Mouse (Mus musculus) kidney, postnatal 14 days (tissue): Measurements from ENCODE around the gene Abl1.

Experiments used
- DNase-seq: peaks from one replicate; pipeline ENCODE4 v3.0.0; 2022; ENCODE audit warnings: mixed read lengths

The Abl1 gene

DNA sequence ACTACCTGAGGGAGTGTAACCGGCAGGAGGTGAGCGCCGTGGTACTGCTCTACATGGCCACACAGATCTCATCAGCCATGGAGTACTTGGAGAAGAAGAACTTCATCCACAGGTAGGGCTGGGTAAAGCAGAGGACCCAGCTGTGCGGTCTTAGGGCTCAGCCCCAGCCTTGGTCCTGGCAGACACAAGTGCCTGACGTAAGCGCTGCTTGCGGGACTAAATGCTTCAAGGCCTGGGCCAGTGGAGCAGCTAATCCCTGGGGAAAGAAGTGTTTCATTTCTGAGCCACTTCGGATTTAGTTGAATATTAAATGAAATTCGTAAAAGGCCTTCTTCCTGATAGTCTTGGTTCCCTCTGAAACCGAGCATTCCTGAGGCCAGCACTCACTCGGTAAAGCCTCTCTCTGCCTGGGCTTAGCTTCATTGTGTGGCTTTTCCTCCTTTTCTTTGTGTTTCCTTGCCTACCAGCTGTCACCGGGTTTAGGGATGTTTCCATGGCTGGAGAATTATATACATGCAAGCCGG lies 102.6 kb downstream of the Abl1 start:
- DNase-seq, result no peak

DNA sequence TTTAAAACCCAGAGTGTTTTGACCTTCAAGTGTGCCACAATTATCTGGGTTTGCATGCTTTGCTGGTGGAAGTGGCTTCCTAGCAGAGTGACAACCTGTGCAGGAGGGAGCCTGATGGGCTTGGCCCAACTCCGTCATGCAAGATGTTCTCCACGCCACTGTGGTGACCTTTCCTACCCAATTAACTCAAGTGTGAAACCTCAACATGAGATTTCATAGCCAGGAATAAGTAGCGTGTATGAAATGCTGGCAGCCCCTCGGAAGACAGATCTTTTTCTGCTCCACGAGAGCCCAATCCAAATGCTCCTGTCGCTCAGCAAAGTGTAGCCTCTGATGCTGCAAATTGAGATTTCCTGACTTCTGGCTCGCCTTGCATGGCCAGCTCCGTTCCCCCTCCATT lies 103.1 kb downstream of the Abl1 start:
- no peak for DNase-seq

DNA sequence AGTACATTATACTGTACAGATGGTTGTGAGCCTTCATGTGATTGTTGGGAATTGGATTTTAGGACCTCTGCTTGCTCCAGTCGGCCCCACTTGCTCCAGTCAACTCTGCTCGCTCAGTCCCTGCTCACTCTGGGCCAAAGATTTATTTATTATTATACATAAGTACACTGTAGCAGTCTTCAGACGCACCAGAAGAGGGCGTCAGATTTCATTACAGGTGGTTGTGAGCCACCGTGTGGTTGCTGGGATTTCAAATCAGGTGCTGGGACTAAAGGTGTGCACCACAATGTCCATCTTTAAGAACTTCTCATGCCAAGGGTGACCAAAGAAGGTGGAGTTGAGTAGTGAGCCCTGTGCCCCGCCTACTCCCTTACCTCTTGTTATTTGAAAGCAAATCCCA lies 104.4 kb downstream of the Abl1 start:
- no peak for DNase-seq

DNA sequence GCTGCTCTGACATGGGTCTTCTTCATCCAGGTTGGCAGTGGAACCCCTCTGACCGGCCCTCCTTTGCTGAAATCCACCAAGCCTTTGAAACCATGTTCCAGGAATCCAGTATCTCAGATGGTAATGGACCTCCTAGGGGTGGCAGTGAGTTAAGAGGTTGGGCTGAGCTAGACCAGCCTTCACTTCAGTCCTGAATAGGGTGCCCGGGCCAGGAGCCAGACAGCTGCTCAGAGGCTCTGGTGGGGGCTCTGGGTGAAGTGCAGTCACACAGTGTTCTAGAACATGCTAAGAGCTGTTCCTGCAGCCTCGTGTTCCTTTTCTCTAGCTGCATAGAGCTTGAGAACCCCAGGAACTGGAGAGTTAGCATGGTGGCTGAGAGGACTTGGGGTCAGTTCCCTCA lies 108.8 kb downstream of the Abl1 start:
- DNase-seq, result no peak

- no peak for DNase-seq
These were observed 113.2 kb downstream of the Abl1 start for GRCm38 (mm10) chr2:31801416-31801815.

GRCm38 (mm10) chr2:31802811-31803210 lies 114.6 kb downstream of the Abl1 start:
- no peak for DNase-seq

GRCm38 (mm10) chr2:31803480-31803879 lies 115.3 kb downstream of the Abl1 start:
- no peak for DNase-seq

DNA sequence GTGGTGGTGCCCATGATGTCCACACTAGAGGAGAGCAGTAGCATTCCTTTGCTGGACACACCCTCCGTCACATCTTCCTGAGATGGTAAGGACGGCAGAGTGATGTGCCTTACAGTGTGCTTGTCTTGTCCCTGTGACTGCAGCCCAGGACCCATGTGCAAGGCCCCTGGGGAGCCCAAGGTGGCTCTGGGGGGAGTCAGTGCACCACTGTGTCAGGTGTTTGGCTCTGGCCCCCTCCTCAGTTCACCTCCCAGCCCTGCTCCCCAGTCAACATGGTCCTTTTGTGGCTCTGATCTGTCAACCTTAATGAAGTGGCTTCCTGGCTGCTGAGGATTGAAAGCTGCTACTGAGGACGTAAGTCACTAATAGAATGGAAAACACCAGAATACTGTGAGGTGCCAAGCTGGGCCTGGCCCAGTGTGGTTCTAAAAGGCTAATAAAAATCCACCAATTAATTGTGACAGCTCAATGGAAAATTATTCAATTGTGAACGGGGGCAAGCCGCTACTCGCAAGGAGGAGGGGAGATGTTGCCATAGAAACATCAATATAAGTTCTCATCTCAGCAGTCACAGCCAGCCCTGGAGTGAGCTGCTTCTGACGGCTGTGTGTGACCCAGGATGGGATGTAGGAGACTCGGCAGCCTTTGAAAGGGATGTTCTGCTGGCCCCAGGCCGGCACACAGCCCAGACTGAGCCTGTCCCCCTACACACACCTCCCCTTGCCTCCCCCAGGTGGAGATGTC lies 118.6 kb downstream of the Abl1 start:
- DNase-seq, result no peak

- DNase-seq, result peak; percentile 55
These were observed 120.5 kb downstream of the Abl1 start for GRCm38 (mm10) chr2:31808410-31809357.

GRCm38 (mm10) chr2:31809358-31809740 lies 121.2 kb downstream of the Abl1 start:
- no peak for DNase-seq

DNA sequence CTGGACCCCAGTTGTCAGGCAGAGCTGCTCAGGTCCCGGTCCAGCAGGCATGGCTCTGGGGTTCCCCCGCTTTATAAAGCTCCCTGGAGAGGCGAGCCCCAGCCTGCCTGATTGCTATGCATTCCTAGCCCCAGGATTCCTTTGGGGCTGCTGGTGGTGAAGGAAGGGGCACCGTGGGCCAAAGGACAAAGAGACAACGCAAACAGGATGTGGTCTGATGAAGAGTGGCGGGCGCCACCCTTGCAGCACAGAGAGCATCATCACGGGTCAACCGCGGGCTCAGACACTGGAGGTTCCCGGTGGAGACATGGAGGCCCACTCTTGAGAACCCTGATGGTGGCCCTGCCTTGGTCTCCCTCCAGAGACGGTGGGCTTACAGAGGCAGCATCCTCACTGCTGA lies 122.3 kb downstream of the Abl1 start, which contains the start of gene Qrfp:
Gene Qrfp, minus strand, starts transcription at position 137 of the 400 bp plus-strand sequence.
- no peak for DNase-seq

- no peak for DNase-seq
These were observed 123.1 kb downstream of the Abl1 start for GRCm38 (mm10) chr2:31811086-31811958.

- no peak for DNase-seq
These were observed 125.5 kb downstream of the Abl1 start for GRCm38 (mm10) chr2:31813641-31814040.

- no peak for DNase-seq
These were observed 126.5 kb downstream of the Abl1 start for GRCm38 (mm10) chr2:31814699-31815098.

DNA sequence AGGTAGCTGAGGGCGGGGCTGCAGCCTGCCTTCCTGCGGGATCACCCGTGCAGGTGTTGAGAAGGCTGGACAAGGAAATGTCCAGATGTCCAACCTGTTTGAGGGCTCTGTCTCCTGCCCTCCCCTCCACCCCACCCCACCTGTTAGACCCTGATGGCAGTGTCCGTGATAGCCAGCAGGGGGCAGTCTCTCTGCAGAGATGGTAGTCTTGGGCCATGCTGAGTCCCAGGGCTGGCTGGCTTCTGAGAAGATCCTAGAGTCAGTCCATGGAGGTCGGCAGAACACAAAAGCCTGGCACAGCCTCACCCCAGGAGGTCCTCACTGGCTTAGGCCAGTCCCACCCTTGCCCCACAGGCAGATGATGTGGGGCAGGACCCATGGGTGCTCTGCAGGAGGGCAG lies 127.2 kb downstream of the Abl1 start:
- DNase-seq, result peak; percentile 82

DNA sequence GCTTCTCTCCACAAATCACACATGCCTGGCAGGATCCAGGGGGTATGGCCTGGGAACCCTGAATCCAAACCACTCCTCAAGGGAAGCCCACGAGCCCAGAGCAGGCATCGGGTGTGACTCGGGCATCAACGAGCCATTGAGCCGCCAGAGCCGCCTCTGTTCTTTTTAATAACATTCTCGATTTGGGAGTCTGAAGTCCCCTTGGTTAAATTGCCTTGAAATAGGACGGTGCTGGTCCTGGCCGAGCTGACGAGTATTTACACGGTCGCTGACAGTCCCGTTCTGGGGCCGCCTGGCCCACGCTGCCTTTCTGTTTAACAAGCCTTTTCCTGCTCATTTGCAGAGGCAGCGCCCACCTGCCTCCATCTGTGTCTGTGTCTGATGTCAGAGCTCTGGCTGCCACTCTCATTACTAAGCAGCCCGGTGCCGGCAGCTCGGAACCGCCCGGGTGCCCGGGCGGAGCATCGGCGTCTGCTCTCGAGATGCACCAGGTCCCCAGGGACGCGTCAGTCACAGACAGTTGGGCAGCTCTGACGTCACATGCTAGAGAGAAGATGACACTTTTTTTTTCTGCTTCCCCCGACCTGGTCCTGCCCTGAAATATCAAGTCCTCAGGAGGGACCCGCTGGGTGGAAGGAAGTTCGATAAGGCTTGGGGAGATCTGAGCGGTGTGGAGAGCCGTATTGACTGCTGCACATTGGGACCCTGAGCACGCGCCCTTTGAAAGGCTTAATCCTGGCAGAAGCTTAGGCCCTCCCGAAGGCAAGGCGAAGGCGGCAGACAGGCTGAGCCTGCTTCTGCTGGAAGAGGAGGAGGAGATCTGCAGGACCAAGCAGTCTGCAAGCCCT lies 134.6 kb downstream of the Abl1 start:
- no peak for DNase-seq

DNA sequence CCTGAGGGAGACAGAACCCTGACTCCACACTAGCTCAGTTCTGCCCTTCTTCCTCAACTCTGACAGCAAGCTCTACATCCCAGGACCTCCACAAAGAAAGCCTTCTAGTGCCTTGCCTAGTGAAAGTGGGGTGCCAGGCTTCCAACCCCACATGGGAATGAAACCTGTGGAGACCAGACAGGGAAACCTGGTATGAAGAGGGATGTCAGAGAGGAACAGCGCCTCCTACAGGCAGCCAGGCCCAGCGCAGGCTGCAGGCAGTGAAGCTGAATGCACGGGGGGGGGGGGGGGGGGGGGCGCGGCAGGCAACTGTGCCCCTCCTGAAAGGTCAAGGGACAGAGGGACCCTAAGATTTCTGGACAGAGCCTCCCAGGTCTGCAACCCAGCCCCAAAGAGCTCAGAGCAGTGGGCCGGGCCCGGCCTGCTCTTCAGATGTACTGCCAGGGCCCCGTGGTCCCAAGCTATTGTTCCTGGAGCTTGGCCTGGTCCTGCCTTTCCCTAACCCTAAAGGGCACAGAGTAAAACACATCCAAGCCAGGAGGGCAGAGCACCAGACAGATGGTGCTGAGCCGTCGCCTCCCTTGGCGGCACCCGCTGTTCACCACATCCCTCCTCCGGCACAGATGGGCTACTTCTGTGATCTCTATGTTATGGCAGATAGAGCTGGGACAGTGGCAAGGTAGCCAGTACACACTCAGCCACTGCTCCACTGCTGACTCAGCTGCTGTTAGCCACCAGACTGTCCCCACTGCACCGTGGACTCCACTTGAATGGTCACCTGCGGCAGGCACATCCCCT lies 136.0 kb downstream of the Abl1 start:
- DNase-seq, result no peak

- DNase-seq, result no peak
These were observed 137.3 kb downstream of the Abl1 start for GRCm38 (mm10) chr2:31825469-31825911.

DNA sequence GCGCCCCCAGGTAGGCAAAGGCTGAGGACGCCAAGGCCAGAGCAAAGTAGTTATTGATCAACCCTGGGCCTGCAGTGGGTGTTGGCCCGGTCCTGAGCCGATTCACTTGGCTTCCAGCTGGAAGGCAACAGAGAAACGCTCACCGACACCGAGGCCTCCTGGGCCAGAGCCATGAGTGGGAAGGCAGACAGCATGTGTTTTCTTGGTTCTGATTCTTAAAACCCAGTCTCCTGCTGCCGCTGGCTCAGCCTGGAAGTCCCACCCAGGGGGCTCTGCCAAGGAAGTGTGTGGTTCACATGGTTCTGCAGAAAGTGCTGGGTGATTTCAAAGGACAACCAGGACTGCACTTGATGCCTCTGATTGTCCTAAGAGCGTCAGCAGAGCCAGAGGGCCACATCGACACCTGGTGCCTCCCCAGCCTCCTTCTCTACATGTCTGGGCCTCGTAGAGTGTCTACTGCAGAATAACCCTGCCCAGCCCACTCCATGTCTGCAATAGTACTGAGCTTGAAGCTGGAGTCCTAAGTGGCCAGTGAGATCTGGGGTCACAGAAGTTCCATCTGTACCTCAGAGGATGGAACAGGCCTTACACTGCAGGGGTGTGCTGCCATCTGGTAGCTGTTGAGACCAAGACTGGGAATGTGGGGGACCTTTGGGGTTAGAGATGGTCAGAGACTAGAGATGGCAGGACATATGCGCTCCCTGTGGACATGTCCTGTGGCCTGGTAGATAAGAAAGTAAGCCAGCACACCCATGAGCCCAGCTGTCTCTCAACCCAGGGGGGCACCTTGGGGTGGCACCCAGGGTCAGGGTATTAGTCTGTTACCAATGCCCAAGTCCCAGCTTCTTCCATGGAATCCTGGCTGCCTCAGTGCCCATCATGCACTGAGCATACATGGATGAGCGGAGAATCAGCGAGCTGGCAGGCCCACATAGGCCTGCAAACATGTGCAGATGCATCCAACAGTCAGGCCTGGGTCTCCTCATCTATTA lies 138.2 kb downstream of the Abl1 start:
- no peak for DNase-seq
